Mouse (Mus musculus) neural tube, embryonic 11.5 days (tissue): ENCODE data around the gene Papolg. TPM values are rescaled to one million over a fixed set of nuclear protein-coding genes. Genes with fewer than 3 reads are reported as not detected.

Experiments
- polyA plus RNA-seq: library from polyadenylated mRNA; unstranded; fragments of >200 nt; fragmentation: Nextera tagmentation; extraction: Ambion mirVana; gene quantifications from 2 replicates; pipeline ENCODE4 v1.2.1, GENCODE M21; 2014

Papolg gene
- polyA plus RNA-seq, 1 experiment from 2014 or later: 27.7 TPM

Other genes starting within 250 kb of the Papolg start
- gene Pus10, start 229.6 kb downstream of the Papolg start, polyA plus RNA-seq: 22.1 TPM in 2 replicates
- gene Pex13, start 229.3 kb downstream of the Papolg start, polyA plus RNA-seq: 37.6 and 46.5 TPM in 2 replicates
- gene Rel, start 124.3 kb downstream of the Papolg start, polyA plus RNA-seq: 0.93 and 0.95 TPM in 2 replicates
- gene A830031A19Rik, start 179.8 kb upstream of the Papolg start, polyA plus RNA-seq: not detected in 2 replicates
- gene Bcl11a, start 182.8 kb upstream of the Papolg start, polyA plus RNA-seq: 72.2 and 72.7 TPM in 2 replicates